Mouse (Mus musculus) MEL (cell line): Measurements from ENCODE around the gene Slc12a6. TPM values are rescaled to one million over a fixed set of nuclear protein-coding genes. Genes with fewer than 3 reads are reported as not detected.
A peak's percentile ranks its signal among the peaks of the same experiment; 100 is the strongest.

Experiments used
- DNase-seq: peaks from one replicate; pipeline ENCODE4 v3.0.0; 2011; ENCODE audit warnings: low read depth, low spot score
- H3K27ac ChIP-seq: 2 replicates; pipeline ENCODE4 v1.5.1; 2012; ENCODE audit warnings: low read depth, mild to moderate bottlenecking, control low read depth, low read length, moderate library complexity; ENCODE audit not compliant: control insufficient read depth
- H3K27me3 ChIP-seq, 2 experiments: fragments of 150-350 bp in 1 of 2; sonication (generic) in 1 of 2; 2 replicates each; pipeline ENCODE4 v1.6.1; 2012; ENCODE audit warnings: low read length in 2 of 2, mild to moderate bottlenecking in 2 of 2, improper control_type of control experiment in 1 of 2, moderate library complexity in 1 of 2; ENCODE audit not compliant: insufficient read depth in 2 of 2, control insufficient read depth in 1 of 2
- H3K36me3 ChIP-seq, 2 experiments: 2 replicates each; pipeline ENCODE4 v1.6.1; 2012 to 2014; ENCODE audit warnings: low read length in 2 of 2, improper control_type of control experiment in 1 of 2, inconsistent platforms in 1 of 2, mild to moderate bottlenecking in 1 of 2; ENCODE audit not compliant: insufficient read depth in 2 of 2, control insufficient read depth in 1 of 2
- H3K4me1 ChIP-seq, 2 experiments: fragments of 150-350 bp in 1 of 2; sonication (generic) in 1 of 2; 2 replicates each; pipeline ENCODE4 v1.6.1; 2012; ENCODE audit warnings: low read length in 2 of 2, improper control_type of control experiment in 1 of 2, mild to moderate bottlenecking in 1 of 2; ENCODE audit not compliant: insufficient read depth in 2 of 2, control insufficient read depth in 1 of 2
- H3K4me3 ChIP-seq, 2 experiments: fragments of 150-350 bp in 1 of 2; sonication (generic) in 1 of 2; 2 replicates each; pipeline ENCODE4 v1.5.1; 2012; ENCODE audit warnings: low read depth in 2 of 2, low read length in 2 of 2, mild to moderate bottlenecking in 2 of 2, moderate library complexity in 2 of 2, control low read depth in 1 of 2, improper control_type of control experiment in 1 of 2; ENCODE audit not compliant: control insufficient read depth in 1 of 2, insufficient read depth in 1 of 2
- H3K79me2 ChIP-seq: 2 replicates; pipeline ENCODE4 v1.6.1; 2012; ENCODE audit warnings: mild to moderate bottlenecking, low read length, moderate library complexity; ENCODE audit not compliant: control insufficient read depth, poor library complexity, insufficient read depth
- H3K9ac ChIP-seq: 2 replicates; pipeline ENCODE4 v1.6.1; 2012; ENCODE audit warnings: low read depth, mild to moderate bottlenecking, control low read depth, low read length, moderate library complexity; ENCODE audit not compliant: control insufficient read depth, poor library complexity, severe bottlenecking
- H3K9me3 ChIP-seq: fragments of 150-350 bp; sonication (generic); replicated peaks from 2 replicates; pipeline ENCODE4 v1.6.1; 2012; ENCODE audit warnings: mild to moderate bottlenecking, low read length, improper control_type of control experiment, moderate library complexity; ENCODE audit not compliant: insufficient read depth
- BHLHE40 ChIP-seq: IDR thresholded peaks from 2 replicates; pipeline ENCODE4 v1.6.1; 2012; ENCODE audit warnings: low read depth, mild to moderate bottlenecking, inconsistent platforms, low read length, improper control_type of control experiment, borderline replicate concordance
- CHD1 ChIP-seq: IDR thresholded peaks from 2 replicates; pipeline ENCODE4 v1.6.1; 2012; ENCODE audit warnings: low read depth, mild to moderate bottlenecking, inconsistent platforms, low read length, improper control_type of control experiment
- CHD2 ChIP-seq: IDR thresholded peaks from 2 replicates; pipeline ENCODE4 v1.6.1; 2011; ENCODE audit warnings: low read length, improper control_type of control experiment
- CTCF ChIP-seq, 3 experiments: IDR thresholded peaks in 2 of 3; conservative IDR thresholded peaks in 1 of 3; 2 replicates each; pipeline ENCODE4 v1.5.1; 2011 to 2012; ENCODE audit warnings: low read length in 3 of 3, low read depth in 2 of 3, mild to moderate bottlenecking in 2 of 3, improper control_type of control experiment in 1 of 3, inconsistent platforms in 1 of 3, mixed read lengths in 1 of 3, moderate library complexity in 1 of 3; ENCODE audit not compliant: control insufficient read depth in 1 of 3, insufficient read depth in 1 of 3, poor library complexity in 1 of 3, severe bottlenecking in 1 of 3
- E2F4 ChIP-seq: IDR thresholded peaks from 2 replicates; pipeline ENCODE4 v1.6.1; 2011; ENCODE audit warnings: low read depth, low read length, improper control_type of control experiment, borderline replicate concordance
- ELF1 ChIP-seq: IDR thresholded peaks from 2 replicates; pipeline ENCODE4 v1.6.1; 2014; ENCODE audit warnings: low read depth, mild to moderate bottlenecking, inconsistent platforms, low read length, improper control_type of control experiment, moderate library complexity
- EP300 ChIP-seq, 2 experiments: IDR thresholded peaks; 2 replicates each; pipeline ENCODE4 v1.6.1; 2011; ENCODE audit warnings: improper control_type of control experiment in 2 of 2, low read length in 2 of 2, low read depth in 1 of 2, mild to moderate bottlenecking in 1 of 2
- GABPA ChIP-seq: IDR thresholded peaks from 2 replicates; pipeline ENCODE4 v1.6.1; 2012; ENCODE audit warnings: low read depth, mild to moderate bottlenecking, inconsistent platforms, low read length, improper control_type of control experiment, moderate library complexity
- JUND ChIP-seq: IDR thresholded peaks from 2 replicates; pipeline ENCODE4 v1.6.1; 2011; ENCODE audit warnings: low read depth, mild to moderate bottlenecking, improper control_type of control experiment, low read length
- MAFK ChIP-seq: IDR thresholded peaks from 2 replicates; pipeline ENCODE4 v1.6.1; 2011; ENCODE audit warnings: low read depth, mild to moderate bottlenecking, low read length, improper control_type of control experiment, borderline replicate concordance
- MEF2A ChIP-seq: IDR thresholded peaks from 2 replicates; pipeline ENCODE4 v1.6.1; 2014; ENCODE audit warnings: low read depth, mild to moderate bottlenecking, inconsistent platforms, low read length, improper control_type of control experiment; ENCODE audit not compliant: poor library complexity, insufficient replicate concordance, severe bottlenecking; ENCODE audit errors: extremely low read depth
- MXI1 ChIP-seq: IDR thresholded peaks from 2 replicates; pipeline ENCODE4 v1.6.1; 2011; ENCODE audit warnings: mild to moderate bottlenecking, low read depth, low read length, improper control_type of control experiment
- MYB ChIP-seq: IDR thresholded peaks from 2 replicates; pipeline ENCODE4 v1.6.1; 2011; ENCODE audit warnings: mild to moderate bottlenecking, low read depth, low read length, improper control_type of control experiment
- MYC ChIP-seq: IDR thresholded peaks from 2 replicates; pipeline ENCODE4 v1.6.1; 2011; ENCODE audit warnings: low read depth, mild to moderate bottlenecking, low read length, improper control_type of control experiment, moderate library complexity
- NELFE ChIP-seq: IDR thresholded peaks from 2 replicates; pipeline ENCODE4 v1.6.1; 2011; ENCODE audit warnings: low read depth, low read length, improper control_type of control experiment
- NRF1 ChIP-seq: IDR thresholded peaks from 2 replicates; pipeline ENCODE4 v1.6.1; 2014; ENCODE audit warnings: low read depth, mild to moderate bottlenecking, inconsistent platforms, low read length, improper control_type of control experiment, moderate library complexity; ENCODE audit not compliant: poor library complexity, insufficient read depth, severe bottlenecking
- POLR2A ChIP-seq, 2 experiments: IDR thresholded peaks; 2 replicates each; pipeline ENCODE4 v1.6.1; 2011 to 2012; ENCODE audit warnings: low read length in 2 of 2, mild to moderate bottlenecking in 2 of 2, control low read depth in 1 of 2, improper control_type of control experiment in 1 of 2, low read depth in 1 of 2, moderate library complexity in 1 of 2; ENCODE audit not compliant: control insufficient read depth in 1 of 2, insufficient read depth in 1 of 2, poor library complexity in 1 of 2
- RAD21 ChIP-seq: IDR thresholded peaks from 2 replicates; pipeline ENCODE4 v1.6.1; 2011; ENCODE audit warnings: mild to moderate bottlenecking, low read depth, low read length, improper control_type of control experiment
- RCOR1 ChIP-seq: IDR thresholded peaks from 2 replicates; pipeline ENCODE4 v1.6.1; 2012; ENCODE audit warnings: low read depth, mild to moderate bottlenecking, inconsistent platforms, low read length, improper control_type of control experiment
- SIN3A ChIP-seq: IDR thresholded peaks from 2 replicates; pipeline ENCODE4 v1.6.1; 2012; ENCODE audit warnings: low read length, improper control_type of control experiment, inconsistent platforms
- SMC3 ChIP-seq: IDR thresholded peaks from 2 replicates; pipeline ENCODE4 v1.6.1; 2011; ENCODE audit warnings: low read depth, low read length, improper control_type of control experiment
- TAL1 ChIP-seq: IDR thresholded peaks from 2 replicates; pipeline ENCODE4 v1.6.1; 2012; ENCODE audit warnings: mild to moderate bottlenecking, inconsistent platforms, low read length, moderate library complexity, mixed read lengths
- UBTF ChIP-seq: IDR thresholded peaks from 2 replicates; pipeline ENCODE4 v1.6.1; 2012; ENCODE audit warnings: low read depth, mild to moderate bottlenecking, inconsistent platforms, low read length, improper control_type of control experiment, moderate library complexity, borderline replicate concordance; ENCODE audit not compliant: insufficient read depth
- USF1 ChIP-seq: IDR thresholded peaks from 2 replicates; pipeline ENCODE4 v1.6.1; 2014; ENCODE audit warnings: low read depth, mild to moderate bottlenecking, inconsistent platforms, low read length, improper control_type of control experiment, moderate library complexity
- ZC3H11A ChIP-seq: IDR thresholded peaks from 2 replicates; pipeline ENCODE4 v1.6.1; 2012; ENCODE audit warnings: low read depth, mild to moderate bottlenecking, inconsistent platforms, low read length, improper control_type of control experiment
- ZMIZ1 ChIP-seq: IDR thresholded peaks from 2 replicates; pipeline ENCODE4 v1.6.1; 2012; ENCODE audit warnings: low read depth, mild to moderate bottlenecking, inconsistent platforms, low read length, improper control_type of control experiment, moderate library complexity
- ZNF384 ChIP-seq: IDR thresholded peaks from 2 replicates; pipeline ENCODE4 v1.6.1; 2012; ENCODE audit warnings: low read depth, mild to moderate bottlenecking, inconsistent platforms, low read length, improper control_type of control experiment
- polyA plus RNA-seq, 2 experiments: library from polyadenylated mRNA; stranded (reverse) in 1 of 2; unstranded in 1 of 2; fragments of >175 nt in 1 of 2; fragments of >200 nt in 1 of 2; gene quantifications; 2 replicates each; pipeline versions ENCODE4 v1.2.1 to v1.2.4; 2012; ENCODE audit warnings: low replicate concordance in 2 of 2, low read depth in 1 of 2; ENCODE audit not compliant: insufficient read length in 2 of 2, insufficient read depth in 1 of 2, missing spikeins in 1 of 2
- total RNA-seq: library from RNA; depleted of rRNA; stranded (reverse); fragments of 300-350 nt; gene quantifications from 2 replicates; pipeline ENCODE4 v1.2.3, GENCODE M21; 2012

Slc12a6 gene
- total and polyA plus RNA-seq, 3 experiments = 20.4 to 21.2 TPM; not detected in 1

- TF ChIP-seq CHD1 (no peak), E2F4 (no peak), MEF2A (no peak)
Measured at GRCm38 (mm10) chr2:112332051-112332898, 66.7 kb downstream of the Slc12a6 start (continued).

GRCm38 (mm10) chr2:112337211-112337610, 71.6 kb downstream of the Slc12a6 start:
- H3K9ac ChIP-seq = no peak overlapping the region
- H3K9me3 ChIP-seq = no peaks in the 10 kb centered on the region
- H3K27ac ChIP-seq = no peak overlapping the region
- H3K4me1 ChIP-seq = peaks cover 3% of the 10 kb centered on the region in 2 experiments
- peaks cover 5 to 12% of the 10 kb centered on the region in 2 experiments for H3K36me3 ChIP-seq
- no peak for DNase-seq
- no peaks in the 10 kb centered on the region for H3K79me2 ChIP-seq
- TF ChIP-seq MAFK (no peak), USF1 (no peak), UBTF (no peak), SIN3A (no peak), NRF1 (no peak), RCOR1 (no peak), MYC (no peak), ZC3H11A (no peak), MYB (no peak), EP300 (IDR thresholded peaks at IDR 0.05; ENCODE audit: low read depth in 1 of 2, low read length in 2 of 2) (no peak), BHLHE40 (no peak)
- H3K27me3 ChIP-seq = no peaks in the 10 kb centered on the region
- no peak overlapping the region for H3K4me3 ChIP-seq

- H3K27ac ChIP-seq = no peak overlapping the region
- peak; percentile 54 for DNase-seq
- H3K9ac ChIP-seq = no peak overlapping the region
- no peak overlapping the region for H3K4me3 ChIP-seq
- H3K27me3 ChIP-seq = no peaks in the 10 kb centered on the region
- TF ChIP-seq MXI1 = no peak
- TF ChIP-seq EP300 (IDR thresholded peaks at IDR 0.05; ENCODE audit: low read depth in 1 of 2, low read length in 2 of 2) = no peak
- peak; percentile 75 for TF ChIP-seq SMC3
- TF ChIP-seq ELF1 = no peak
- TF ChIP-seq TAL1 = no peak
- TF ChIP-seq ZNF384 = no peak
- no peak for TF ChIP-seq E2F4
- no peak for TF ChIP-seq BHLHE40
- TF ChIP-seq ZMIZ1 = no peak
- no peak for TF ChIP-seq MEF2A
- TF ChIP-seq ZC3H11A = peak; percentile 44
- no peak for TF ChIP-seq NELFE
- peak; percentile 76 for TF ChIP-seq RAD21
- TF ChIP-seq SIN3A = peak; percentile 34; the same call in 1 of the 2 replicates
- no peak for TF ChIP-seq CHD2
- TF ChIP-seq GABPA = no peak
- TF ChIP-seq CTCF (IDR thresholded peaks at IDR 0.05 in 2 of 3, conservative IDR thresholded peaks at IDR 0.05 in 1 of 3; ENCODE audit: control insufficient read depth in 1 of 3, insufficient read depth in 1 of 3, low read depth in 2 of 3, low read length in 3 of 3, poor library complexity in 1 of 3, severe bottlenecking in 1 of 3) = peak; percentile 17 to 76 (median 55); a peak in 4 of 6 replicates
- TF ChIP-seq POLR2A (IDR thresholded peaks at IDR 0.05; ENCODE audit: control insufficient read depth in 1 of 2, insufficient read depth in 1 of 2, low read depth in 1 of 2, low read length in 2 of 2, poor library complexity in 1 of 2) = no peak
- no peak for TF ChIP-seq JUND
- H3K9me3 ChIP-seq = no peaks in the 10 kb centered on the region
- H3K79me2 ChIP-seq = no peaks in the 10 kb centered on the region
- peaks cover 0 to 9% of the 10 kb centered on the region in 2 experiments; a peak in 2 of 4 replicates for H3K36me3 ChIP-seq
- H3K4me1 ChIP-seq = no peaks in the 10 kb centered on the region
Measured at GRCm38 (mm10) chr2:112339736-112340135, 74.1 kb downstream of the Slc12a6 start.
